Mouse (Mus musculus): ENCODE data around the gene Sfxn3.
A peak's percentile ranks its signal among the peaks of the same experiment; 100 is the strongest.

Sfxn3 gene

GRCm38 (mm10) chr19:45047935-45048643 is 786 bp downstream of the Sfxn3 start:
- peak; percentile 77 for DNase-seq

- peak; percentile 30 for DNase-seq
Measured at GRCm38 (mm10) chr19:45048644-45049365, 1.5 kb downstream of the Sfxn3 start.

DNA sequence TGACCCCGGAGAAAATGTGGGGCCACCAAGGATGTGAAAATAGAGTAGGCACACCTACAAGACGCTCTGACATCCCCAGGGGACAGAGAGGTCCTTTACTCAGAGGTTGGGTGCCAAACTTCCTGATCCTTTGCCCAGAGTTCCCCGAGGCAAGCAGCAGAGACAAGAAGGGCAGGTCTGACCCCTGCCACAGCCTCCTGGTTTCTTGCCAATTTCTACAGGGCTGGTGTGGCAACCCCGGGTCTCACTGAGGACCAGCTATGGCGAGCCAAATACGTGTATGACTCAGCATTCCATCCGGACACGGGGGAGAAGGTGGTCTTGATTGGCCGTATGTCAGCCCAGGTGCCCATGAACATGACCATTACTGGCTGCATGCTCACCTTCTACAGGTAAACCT is 2.2 kb downstream of the Sfxn3 start:
- peak; percentile 70 for DNase-seq

GRCm38 (mm10) chr19:45053451-45053850 is 6.1 kb downstream of the Sfxn3 start:
- no peak for DNase-seq

- no peak for DNase-seq
Measured at GRCm38 (mm10) chr19:45054892-45055690, 7.8 kb downstream of the Sfxn3 start.

DNA sequence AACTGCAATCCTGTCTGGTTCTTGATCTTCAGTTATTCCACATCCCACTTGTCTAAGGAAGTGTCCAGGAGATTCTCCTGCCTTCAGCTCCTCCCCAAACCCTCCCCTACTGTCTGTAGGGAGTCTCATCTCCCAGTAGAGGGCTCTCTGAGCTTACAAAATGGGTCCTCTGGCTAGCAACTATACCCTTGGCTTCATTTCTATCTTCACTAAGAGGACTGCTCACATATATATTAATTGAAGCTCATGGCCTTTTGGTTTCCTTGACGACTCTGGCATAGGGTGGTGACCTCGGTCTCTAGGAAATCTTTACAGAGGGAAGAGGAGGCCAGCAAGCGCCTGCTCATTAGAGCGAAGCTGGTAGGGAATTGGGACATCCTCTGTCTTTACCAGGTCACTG is 9.1 kb downstream of the Sfxn3 start:
- DNase-seq, result peak; percentile 39

DNA sequence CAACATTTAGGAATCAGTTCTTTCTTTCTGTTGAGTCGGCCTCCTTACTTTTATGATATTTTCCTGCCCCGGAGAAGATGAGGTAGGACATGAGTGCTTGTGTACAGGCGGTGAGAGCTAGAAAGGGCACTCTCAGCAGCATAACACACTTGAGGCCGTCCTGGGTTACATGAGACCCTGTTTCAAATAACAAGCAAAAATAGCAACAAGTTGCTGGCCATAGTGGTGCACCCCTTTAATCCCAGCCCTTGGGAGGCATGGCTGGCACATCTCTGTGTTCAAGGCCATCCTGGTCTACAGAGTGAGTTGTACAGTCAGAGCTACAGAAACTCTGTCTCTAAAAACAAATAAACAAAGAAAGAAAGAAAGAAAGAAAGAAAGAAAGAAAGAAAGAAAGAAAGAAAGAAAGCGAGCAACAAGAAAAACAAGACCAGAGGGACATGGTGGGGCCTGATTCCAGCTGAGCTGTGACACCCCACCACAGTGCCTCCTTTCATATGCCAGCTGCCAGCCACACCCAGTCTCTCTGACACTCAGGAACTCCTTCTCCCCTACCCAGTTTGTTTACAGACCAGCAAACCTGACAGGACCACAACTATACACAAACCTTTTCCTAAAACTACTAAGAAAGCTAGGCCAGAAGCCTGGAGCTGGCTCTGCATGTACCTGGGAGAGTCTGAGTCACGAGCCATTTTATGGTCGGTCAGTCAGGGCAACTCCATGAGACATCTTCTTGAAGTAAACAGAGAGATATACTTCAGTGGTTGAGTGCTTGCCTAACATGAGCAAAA is 9.8 kb downstream of the Sfxn3 start:
- DNase-seq, result peak; percentile 33

DNA sequence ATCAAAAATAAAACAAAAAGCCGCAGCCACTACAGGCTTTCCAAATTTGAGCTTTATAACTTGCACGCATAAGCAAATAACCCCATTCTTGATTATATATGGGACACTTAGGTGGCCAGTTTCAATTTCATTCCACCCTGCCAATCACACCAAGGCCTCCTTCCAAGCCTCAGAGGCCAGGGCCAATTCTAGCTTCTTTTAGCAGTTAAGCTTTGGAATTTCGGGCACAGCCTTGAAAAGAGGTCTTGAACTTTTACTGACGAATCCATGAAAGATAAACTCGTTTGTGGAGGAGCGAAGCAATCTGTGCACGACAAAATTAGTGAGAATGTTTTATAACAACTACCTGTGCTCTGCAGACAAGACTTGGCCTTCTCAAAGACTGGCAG is 10.4 kb downstream of the Sfxn3 start:
- DNase-seq, result peak; percentile 29

DNA sequence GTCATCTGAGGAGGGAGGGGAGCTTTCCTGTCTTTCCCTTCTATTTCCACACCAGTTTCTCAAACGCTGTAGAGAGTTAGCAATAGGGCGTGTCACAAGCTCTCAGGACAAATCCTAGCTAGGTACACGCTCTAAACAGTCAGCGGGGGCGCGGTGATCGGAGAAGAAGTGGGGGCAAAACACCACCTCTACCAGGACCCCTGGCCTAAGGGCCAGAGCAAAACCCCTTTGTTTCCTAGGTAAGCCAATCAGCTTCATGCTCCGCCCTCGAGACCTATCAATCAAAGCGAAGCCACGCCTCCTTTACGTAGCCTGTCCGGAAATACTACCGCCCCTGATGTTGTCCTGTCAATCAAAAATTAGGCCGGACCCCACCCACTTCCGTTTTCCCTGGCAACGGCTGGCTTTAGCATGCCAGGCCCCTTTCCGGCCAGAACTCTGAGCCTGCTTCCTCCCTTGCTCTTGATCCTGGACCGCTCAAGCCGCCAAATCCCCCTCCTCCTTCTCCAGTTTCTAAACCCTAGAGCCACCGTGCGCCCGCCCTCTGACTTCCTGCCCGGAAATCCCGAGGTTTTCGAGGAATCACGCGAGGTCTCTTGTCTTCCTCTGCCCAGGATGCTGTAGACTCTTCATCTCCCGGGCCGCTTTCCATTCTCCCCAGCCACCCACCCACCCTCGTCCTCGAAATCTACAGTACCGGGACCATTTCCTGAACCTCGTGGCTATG is 11.0 kb downstream of the Sfxn3 start:
- peak; percentile 93 for DNase-seq

- no peak for DNase-seq
Measured at GRCm38 (mm10) chr19:45058841-45059240, 11.5 kb downstream of the Sfxn3 start.

- peak; percentile 42 for DNase-seq
Measured at GRCm38 (mm10) chr19:45063565-45064292, 16.4 kb downstream of the Sfxn3 start.

DNA sequence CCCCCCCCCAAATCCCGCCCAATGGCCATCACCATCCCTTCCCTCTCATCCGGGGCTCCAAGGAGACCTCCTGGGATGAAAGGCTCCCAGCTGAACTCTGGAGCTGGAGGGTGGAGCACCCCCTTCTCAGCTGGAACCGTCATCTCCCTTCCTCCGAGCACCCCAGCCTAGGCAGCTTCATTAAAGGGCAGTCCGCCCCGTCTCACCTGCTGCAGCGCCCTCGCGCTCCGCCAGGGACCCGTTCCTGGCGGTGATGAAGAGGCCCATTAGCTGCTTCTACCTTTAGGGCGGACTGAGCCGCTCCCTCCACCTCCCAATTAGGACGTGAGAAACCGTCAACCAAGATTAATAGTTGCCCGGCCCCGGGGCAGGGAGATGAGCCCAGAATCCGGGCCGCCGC is 17.9 kb downstream of the Sfxn3 start:
- no peak for DNase-seq

DNA sequence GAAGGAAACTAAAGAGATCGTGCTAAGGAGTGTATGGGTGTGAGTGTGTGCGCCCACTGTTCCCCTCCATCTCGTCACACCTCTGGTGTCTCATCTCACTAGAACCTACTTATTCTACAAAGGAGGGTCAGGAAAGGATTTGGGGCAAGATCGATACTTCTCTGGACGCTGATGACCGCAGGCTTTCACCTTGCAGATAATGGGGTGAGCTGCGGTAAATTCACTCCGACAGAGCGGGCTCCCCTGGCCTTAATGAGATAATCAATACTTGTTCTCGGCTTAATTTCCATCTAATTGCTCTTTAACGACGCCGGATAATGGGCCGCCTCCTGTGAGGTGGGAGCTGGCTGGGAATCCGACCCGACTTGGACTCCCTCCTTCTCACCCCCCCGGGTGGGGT is 19.9 kb downstream of the Sfxn3 start:
- no peak for DNase-seq

GRCm38 (mm10) chr19:45067758-45068510 is 20.6 kb downstream of the Sfxn3 start:
- DNase-seq, result no peak

- DNase-seq, result peak; percentile 72
Measured at GRCm38 (mm10) chr19:45073871-45074542, 26.7 kb downstream of the Sfxn3 start.

DNA sequence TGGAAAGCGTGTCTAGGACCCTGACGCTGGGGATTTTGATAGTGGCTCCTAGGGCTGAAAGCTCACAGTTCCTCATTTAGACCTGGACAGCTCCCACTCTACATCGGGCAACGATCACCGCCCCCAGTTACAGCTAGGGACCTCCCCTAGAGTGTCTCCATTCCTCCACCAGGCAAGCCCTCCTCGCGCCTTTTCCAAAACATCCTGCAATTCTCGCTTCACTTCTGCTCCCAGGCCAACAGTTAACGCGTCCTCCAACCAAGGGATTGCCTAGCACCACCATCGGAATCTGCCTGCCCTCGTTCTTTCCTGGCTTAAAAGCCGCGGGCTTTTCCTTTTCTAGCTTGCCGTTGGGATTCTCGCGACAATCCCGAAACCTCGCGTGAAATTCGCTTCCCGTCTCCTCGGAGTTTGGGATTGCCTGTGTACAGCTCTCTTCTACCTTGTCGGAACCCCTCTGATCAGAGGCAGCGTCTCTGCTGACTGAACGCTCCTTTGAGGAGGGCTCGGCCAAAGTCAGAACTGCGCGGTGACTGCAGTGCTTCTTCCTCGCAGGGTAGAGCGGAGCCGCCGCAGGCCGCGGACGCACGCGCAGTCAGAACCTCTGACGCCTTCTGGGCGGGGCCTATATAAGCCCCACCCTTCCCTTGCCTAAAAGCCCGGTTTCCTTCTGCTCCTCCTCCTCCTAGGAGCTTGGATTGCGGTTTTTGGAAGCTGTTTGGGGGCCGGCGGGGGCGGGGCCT is 27.4 kb downstream of the Sfxn3 start, which contains the start of gene Kazald1:
Gene Kazald1 (plus strand): TSS at position 662 of the 743 bp plus-strand sequence.
- DNase-seq, result peak; percentile 95

DNA sequence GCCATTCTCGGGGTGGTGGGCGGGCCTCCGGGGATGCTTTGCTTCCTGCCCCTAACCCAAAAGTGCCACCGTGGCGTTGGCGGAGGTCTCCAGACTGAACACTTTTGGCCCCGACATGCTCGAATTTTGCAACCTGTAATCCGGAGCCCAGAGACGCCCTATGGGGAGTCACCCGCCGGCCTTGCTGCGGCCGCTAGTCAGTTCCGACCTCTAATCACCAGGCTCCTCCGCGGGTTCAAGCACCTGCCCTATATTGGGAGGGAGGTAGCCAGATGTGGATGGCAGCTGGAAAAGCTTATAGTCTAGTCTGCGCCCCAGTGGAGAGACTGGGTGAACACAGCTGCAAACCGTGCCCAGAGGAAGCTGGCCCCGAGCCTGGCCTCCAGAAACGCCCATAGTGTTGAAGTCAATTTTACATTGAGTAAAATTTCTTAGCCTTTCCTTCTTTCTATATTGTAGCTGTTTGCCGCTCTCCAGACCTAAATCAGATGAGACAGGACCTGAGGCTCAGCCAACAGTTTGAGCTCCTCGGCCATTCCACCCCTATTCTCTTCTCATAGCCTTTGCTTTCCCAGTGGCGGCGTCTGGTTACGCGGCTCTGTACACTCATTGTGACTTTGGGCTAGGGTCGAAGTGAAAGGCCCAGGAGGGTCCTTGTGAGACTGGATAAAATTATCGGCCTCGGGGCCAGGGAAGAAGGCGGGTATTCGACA is 28.2 kb downstream of the Sfxn3 start:
- peak; percentile 62 for DNase-seq

DNA sequence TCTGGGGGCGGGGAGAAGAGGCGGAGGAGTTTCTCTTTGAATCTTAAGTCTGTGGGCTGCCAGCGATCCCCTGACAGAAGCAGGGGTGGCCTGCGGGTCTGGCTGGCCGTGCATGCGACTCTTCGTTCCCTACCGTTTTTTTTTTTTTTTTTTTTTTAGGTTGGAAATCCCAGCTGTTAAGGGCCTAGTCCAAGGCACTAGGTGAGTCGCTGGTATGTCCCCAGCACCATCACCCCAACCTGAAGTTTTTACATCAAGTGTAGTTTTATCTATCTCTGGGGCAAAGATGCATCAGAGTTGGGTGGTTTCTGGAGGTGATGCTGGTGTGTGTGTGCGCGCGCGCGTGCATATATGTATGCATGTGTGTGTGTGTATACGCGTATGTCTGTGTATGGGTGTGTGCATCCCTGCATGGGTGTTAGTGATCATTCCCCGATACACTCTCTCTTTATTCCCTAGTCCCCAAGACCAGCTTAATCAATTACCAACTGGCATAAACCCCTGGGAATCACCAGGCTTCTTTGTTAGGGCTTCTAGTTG is 28.8 kb downstream of the Sfxn3 start:
- no peak for DNase-seq
